Mouse (Mus musculus): Measurements from ENCODE around the gene Nppc. TPM values are rescaled to one million over a fixed set of nuclear protein-coding genes. Genes with fewer than 3 reads are reported as not detected.

Nppc gene
- 1 to 10 TPM; 5.7 to 9.5 TPM for total RNA-seq (2021)

DNA sequence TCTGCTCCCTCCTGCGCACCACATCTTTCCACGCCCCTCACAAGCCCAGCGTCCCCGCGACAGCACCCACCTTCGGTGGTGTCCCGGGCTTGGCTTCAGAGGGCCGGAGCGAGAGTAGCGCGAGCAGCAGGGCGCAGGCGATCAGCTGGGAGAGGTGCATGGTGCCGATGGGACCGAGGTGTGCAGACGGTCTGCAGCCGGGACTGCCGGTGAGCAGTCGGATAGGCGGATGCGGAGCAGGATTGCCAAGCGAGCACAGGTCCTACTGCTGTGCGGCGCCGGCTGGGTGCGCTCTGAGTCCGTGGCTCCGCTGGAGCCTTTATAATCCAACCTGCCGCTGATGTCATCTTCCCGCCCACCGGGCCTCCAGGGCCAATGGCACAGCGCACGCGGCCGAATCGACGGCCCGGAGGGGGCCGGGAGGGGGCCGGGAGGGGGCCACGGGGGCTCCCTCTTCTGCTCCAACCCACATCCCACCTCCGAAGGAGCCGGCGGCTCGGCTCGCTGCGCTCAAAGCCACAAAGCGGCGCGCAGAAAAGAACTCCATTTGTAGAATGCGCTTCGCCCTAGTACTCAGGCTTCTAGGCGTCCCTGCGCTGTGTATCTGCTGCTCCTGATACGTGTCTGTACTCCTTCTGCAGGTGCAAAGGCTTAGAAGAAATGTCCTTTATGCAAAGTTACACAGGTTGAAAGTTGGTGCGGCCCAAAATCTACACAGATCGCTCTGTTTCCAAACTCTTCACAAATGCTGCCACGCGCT, at the start of gene Nppc:
Gene Nppc, minus strand, starts transcription at position 293 of the 760 bp plus-strand sequence.
- DNase-seq (ENCODE audit: extremely low spot score in 1 of 2, low spot score in 1 of 2) = peak; percentile 54 to 76

GRCm38 (mm10) chr1:86719391-86719790, 49.0 kb upstream of the Nppc start:
- no peak for DNase-seq (ENCODE audit: extremely low spot score in 1 of 2, low spot score in 1 of 2)

GRCm38 (mm10) chr1:86718190-86718589, 47.8 kb upstream of the Nppc start:
- DNase-seq (ENCODE audit: extremely low spot score in 1 of 2, low spot score in 1 of 2) = no peak

DNA sequence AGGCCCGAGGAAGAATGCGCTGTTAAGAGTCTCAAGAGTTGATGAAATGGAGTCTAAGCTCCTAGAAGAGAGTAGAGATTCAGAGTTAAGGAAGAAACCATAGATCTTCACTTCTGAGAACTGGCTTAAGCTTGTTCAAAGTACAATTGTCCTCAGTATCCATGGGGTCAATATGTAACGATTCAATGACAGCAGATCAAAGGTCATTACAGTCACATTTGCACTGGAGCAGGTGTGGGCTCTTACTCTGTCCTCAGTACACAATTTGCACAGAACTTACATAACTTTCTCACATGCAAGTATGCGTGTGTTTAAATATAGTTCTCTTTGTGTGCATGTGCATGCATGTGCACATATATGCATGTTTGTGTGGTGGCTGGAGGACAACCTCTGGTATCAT, 42.7 kb upstream of the Nppc start:
- no peak for DNase-seq (ENCODE audit: extremely low spot score in 1 of 2, low spot score in 1 of 2)

GRCm38 (mm10) chr1:86712045-86712444, 41.7 kb upstream of the Nppc start:
- DNase-seq (ENCODE audit: extremely low spot score in 1 of 2, low spot score in 1 of 2) = no peak

DNA sequence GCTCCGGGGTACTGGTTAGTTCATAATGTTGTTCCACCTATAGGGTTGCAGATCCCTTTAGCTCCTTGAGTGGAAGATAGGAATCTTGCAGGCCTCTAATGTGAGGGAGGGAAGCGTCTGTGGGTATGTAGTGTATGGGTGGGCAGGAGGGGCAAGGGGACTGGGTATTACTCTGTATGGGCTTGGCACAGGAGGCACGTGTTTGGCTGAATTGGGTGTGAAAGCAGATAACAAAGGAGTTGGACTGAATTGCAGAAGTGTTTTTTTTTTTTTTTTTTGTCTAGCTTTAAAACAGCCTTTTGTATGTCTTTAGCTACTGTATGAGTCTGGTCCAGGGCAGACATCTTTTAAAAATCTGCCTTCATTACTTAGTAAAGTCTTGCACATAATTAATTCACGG, 39.2 kb upstream of the Nppc start:
- DNase-seq (ENCODE audit: extremely low spot score in 1 of 2, low spot score in 1 of 2) = no peak

DNA sequence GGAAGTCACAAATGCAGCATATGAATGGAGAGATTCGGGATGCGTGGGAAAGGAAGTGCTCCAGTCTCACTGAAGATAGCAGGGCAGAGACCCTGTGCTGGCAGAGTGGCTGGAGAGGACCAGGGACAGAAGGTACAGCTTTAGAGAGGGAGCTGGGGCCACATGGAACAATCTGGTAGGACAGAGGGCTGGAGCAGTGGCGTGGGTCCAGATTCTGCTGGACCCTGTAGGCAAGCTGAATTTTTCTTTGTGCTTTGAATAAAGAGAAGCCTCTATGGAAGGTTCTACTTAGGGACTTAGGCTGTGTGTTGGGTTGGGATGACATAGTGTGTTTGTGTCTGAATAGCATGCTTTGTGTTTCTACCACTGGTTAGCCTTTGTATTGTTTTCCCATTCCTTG, 35.1 kb upstream of the Nppc start:
- DNase-seq (ENCODE audit: extremely low spot score in 1 of 2, low spot score in 1 of 2) = no peak

DNA sequence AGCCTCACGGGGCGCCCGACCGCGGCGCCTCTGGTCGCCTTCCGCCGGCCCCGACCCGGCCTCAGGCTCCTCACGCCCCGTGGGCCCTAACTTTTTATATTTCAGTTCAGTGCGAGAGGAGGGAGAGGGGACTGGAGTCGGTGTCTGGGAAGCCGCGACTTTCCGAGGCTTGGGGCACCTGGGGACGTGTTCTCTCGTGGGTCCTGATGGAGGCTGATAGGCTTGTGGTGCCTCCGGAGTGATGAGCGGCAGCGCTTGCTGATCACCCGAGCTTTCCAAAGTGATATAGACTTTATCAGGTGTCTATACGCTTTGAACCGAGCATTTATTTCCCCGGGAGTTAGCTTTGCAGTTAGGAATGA, 33.6 kb upstream of the Nppc start:
- DNase-seq (ENCODE audit: extremely low spot score in 1 of 2, low spot score in 1 of 2) = peak in 1 of 2 experiments; percentile 19

DNA sequence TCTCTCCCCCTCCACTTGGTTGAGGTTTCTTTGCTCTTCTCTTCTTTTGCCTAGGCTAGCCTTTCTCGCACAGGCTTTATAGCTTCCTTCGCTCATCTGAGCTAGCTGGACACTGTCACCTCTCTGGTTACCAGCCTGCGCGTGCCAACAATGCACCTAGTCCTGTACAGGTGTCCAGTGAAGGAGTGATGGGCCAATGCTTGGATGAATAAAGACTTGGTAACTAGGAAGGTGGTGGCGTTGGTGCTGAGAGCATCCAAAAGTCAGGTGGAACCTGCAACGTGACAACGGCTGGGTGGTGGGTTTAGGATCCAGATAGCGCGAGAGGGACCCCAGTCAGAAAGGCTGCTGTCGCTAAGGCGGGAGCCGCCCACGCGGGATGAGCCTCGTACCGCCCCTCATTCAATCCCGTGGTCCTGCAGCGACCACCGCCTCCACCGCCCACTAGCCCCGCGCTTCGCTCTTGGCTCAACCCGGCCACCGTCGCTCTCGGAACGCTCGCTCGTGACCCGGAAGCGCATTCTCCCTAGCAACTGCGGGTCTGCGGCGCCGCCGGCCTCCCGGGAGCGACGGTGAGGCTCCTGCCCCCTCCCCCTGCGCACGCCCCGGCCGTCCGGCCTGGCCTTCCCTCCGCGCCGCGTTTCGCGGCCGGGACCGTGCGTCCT, 33.1 kb upstream of the Nppc start, which contains the start of gene Dis3l2:
Gene Dis3l2, plus strand, starts transcription at position 509 of the 665 bp plus-strand sequence.
- DNase-seq (ENCODE audit: extremely low spot score in 1 of 2, low spot score in 1 of 2) = peak; percentile 81 to 87

DNA sequence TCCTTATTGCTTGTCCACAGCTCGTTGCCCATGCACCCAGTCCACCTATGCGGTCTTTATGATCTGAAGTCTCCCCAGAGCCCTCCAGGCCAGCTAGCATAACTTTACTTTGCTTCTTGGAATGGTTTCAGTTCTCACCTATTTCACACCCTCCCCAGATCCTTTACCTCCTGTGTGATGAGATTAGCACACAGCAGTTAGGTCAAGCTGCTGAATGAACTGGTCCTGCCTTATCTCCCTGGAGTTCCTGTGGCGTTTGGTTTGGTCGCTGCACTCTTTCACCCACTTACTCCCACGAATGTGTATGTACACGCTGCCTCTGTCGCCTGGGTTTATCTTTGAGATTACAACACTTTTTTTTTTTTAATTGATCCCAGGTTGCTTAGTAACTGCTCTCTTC, 30.0 kb upstream of the Nppc start:
- no peak for DNase-seq (ENCODE audit: extremely low spot score in 1 of 2, low spot score in 1 of 2)

- no peak for DNase-seq (ENCODE audit: extremely low spot score in 1 of 2, low spot score in 1 of 2)
Observed at GRCm38 (mm10) chr1:86699346-86700136, 29.2 kb upstream of the Nppc start.

- no peak for DNase-seq (ENCODE audit: extremely low spot score in 1 of 2, low spot score in 1 of 2)
Observed at GRCm38 (mm10) chr1:86698721-86699120, 28.4 kb upstream of the Nppc start.

GRCm38 (mm10) chr1:86696948-86697347, 26.6 kb upstream of the Nppc start:
- DNase-seq (ENCODE audit: extremely low spot score in 1 of 2, low spot score in 1 of 2) = no peak

- DNase-seq (ENCODE audit: extremely low spot score in 1 of 2, low spot score in 1 of 2) = no peak
Observed at GRCm38 (mm10) chr1:86691027-86691426, 20.7 kb upstream of the Nppc start.

DNA sequence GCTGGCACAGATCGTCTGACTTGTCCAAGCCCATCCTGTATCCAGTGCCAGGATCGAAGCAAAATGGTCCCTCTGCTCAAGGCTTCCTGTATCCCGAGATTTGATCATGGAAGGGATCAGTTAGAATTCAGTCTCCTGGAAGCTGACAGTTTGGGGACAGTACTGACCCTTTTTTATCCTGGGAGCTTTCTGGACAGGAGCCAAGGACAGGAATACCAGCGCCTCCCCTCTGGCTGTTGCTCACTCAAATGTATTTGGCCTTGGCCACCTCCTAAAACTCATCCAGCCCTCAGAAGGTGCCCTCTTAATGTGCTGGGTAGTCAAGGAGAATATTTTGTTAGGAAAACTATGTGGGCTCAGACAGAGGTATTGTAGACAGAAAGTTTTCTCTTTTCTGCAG, 16.9 kb upstream of the Nppc start:
- no peak for DNase-seq (ENCODE audit: extremely low spot score in 1 of 2, low spot score in 1 of 2)

DNA sequence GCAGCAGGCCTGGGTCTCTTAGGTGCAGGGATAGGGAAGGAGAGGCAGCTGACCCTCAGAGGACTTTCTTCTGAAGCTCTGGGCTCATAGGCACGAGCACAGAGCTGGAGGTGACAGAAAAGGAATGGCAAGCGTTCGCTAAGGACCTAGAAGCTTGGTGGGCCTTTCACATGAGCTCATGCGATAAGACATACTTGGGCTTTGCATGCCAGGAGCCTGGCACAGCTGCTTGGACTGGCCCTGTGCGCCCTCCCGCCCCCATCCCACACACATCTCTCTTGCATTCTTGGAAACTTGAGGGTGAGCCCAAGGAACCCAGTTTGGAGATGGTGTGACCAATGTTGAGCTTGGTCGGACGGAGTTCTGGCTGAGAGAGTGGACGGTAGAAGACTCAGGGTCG, 8.3 kb upstream of the Nppc start:
- DNase-seq (ENCODE audit: extremely low spot score in 1 of 2, low spot score in 1 of 2) = no peak

DNA sequence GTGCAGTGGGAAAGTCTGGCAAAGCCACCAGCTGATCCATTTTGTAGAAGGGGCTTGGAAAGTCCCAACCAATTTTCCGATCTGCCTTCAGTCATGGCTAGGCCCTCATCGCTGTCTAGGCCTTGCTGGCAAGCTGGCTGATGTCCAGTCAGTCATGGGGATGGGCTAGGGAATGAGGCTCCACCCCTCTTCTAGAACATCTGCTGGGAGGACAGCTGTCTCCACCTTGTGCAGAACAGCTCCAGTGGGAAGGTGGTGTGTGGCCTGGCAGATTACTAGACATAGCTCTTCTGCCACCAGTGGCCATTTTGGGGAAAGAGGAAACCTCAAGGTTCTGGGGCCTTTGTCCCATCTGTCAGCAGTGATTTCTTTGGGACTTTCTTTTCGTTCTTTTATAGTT, 7.3 kb upstream of the Nppc start:
- DNase-seq (ENCODE audit: extremely low spot score in 1 of 2, low spot score in 1 of 2) = no peak

DNA sequence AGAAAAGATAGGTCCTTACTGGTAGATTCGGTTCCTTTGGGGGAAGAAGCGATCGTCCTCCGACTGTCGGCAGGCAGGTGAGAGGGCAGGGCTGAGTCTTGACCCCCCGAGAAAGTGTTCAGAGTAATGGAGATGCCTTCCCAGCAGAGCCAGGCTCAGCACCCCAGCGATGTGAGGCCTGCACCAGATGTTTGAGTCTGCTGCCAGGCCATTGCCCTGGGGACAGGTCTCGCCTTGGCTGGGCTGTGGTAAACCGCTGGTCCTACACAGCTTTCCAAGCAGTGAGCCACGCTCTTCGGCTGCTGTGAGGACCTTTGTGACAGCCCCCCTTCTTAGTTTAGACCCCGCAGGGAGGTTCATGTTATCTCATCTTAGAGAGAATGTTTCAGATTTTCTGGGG, 4.8 kb upstream of the Nppc start:
- no peak for DNase-seq (ENCODE audit: extremely low spot score in 1 of 2, low spot score in 1 of 2)

DNA sequence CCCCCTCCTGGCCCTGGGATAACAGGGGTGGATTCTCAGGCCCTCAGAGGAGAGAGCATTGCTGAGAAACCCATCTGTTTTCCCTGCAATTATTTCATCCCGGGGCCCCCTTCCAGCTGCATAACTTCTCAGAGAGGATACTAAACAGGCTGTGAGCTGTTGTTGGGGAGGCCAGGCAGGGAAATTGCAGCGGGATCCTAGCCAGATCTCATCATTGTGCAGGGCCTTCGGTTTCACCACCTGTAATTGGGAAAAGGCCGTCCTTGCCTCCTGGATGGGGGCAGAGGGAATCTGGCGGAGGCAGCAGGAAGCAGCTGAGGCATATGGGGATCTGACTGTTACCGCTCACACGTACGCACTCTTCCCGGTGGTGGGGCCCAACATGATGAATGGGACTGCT, 4.0 kb upstream of the Nppc start:
- DNase-seq (ENCODE audit: extremely low spot score in 1 of 2, low spot score in 1 of 2) = peak in 1 of 2 experiments; percentile 23

GRCm38 (mm10) chr1:86669552-86670273, 658 bp downstream of the Nppc start:
- peak; percentile 51 to 56 for DNase-seq (ENCODE audit: extremely low spot score in 1 of 2, low spot score in 1 of 2)

DNA sequence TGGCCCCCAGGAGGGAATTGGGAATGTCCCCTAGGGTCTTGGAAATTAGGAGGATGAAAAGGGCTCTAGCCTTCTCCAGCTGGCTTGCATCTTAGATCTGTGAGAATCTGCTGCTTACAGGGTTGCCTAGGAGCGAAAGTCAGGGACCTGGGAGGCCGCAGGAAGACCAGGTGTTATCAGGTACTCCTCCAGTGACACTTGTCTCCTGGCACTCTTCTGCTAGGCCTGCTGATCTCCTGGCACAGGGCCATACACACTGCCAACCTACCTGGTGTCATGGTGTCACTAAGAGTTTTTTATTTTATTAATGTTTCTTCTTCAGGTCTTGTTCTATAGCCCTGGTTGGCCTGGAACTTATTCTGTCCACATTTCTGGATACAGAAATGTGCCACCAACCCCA, 5.3 kb downstream of the Nppc start:
- no peak for DNase-seq (ENCODE audit: extremely low spot score in 1 of 2, low spot score in 1 of 2)
